Mouse (Mus musculus) ES-E14 (cell line): ENCODE data around the gene Lce1i. TPM values are rescaled to one million over a fixed set of nuclear protein-coding genes. Genes with fewer than 3 reads are reported as not detected.

Source experiments
- DNase-seq: peaks from one replicate; pipeline ENCODE4 v3.0.0-alpha.2; 2013; ENCODE audit warnings: low read depth, low spot score
- H3K27ac ChIP-seq: 2 replicates; pipeline ENCODE4 v1.5.1; 2012; ENCODE audit warnings: low read depth, mild to moderate bottlenecking, low read length, moderate library complexity, mixed read lengths; ENCODE audit not compliant: poor library complexity, insufficient read depth, severe bottlenecking
- H3K36me3 ChIP-seq: 2 replicates; pipeline ENCODE4 v1.6.1; 2012; ENCODE audit warnings: mild to moderate bottlenecking, low read length, moderate library complexity, mixed read lengths; ENCODE audit not compliant: control insufficient read depth, poor library complexity, insufficient read depth, severe bottlenecking
- H3K4me1 ChIP-seq, 2 experiments: fragments of 150-350 bp in 1 of 2; sonication (generic) in 1 of 2; 2 replicates each; pipeline ENCODE4 v1.6.1; 2012; ENCODE audit warnings: low read length in 2 of 2, mild to moderate bottlenecking in 1 of 2, mixed read lengths in 1 of 2; ENCODE audit not compliant: control insufficient read depth in 2 of 2, insufficient read depth in 2 of 2, poor library complexity in 1 of 2
- H3K4me3 ChIP-seq, 2 experiments: fragments of 150-350 bp in 1 of 2; sonication (generic) in 1 of 2; 2 replicates each; pipeline ENCODE4 v1.5.1; 2012; ENCODE audit warnings: low read length in 2 of 2, low read depth in 1 of 2, mild to moderate bottlenecking in 1 of 2, mixed read lengths in 1 of 2; ENCODE audit not compliant: insufficient read depth in 1 of 2, poor library complexity in 1 of 2, severe bottlenecking in 1 of 2
- H3K9ac ChIP-seq: 2 replicates; pipeline ENCODE4 v1.6.1; 2012; ENCODE audit warnings: low read depth, mild to moderate bottlenecking, low read length, mixed read lengths; ENCODE audit not compliant: poor library complexity, insufficient read depth, severe bottlenecking
- H3K9me3 ChIP-seq: fragments of 150-350 bp; sonication (generic); 2 replicates; pipeline ENCODE4 v1.6.1; 2012; ENCODE audit warnings: low read depth, mild to moderate bottlenecking, low read length; ENCODE audit not compliant: control insufficient read depth, insufficient read depth
- CHD2 ChIP-seq: IDR thresholded peaks from 2 replicates; pipeline ENCODE4 v1.6.1; 2014; ENCODE audit warnings: mild to moderate bottlenecking, low read depth, low read length, inconsistent platforms
- HCFC1 ChIP-seq: IDR thresholded peaks from 2 replicates; pipeline ENCODE4 v1.6.1; 2012; ENCODE audit warnings: low read length, inconsistent platforms, borderline replicate concordance; ENCODE audit not compliant: insufficient read depth
- MAFK ChIP-seq: IDR thresholded peaks from 2 replicates; pipeline ENCODE4 v1.6.1; 2014; ENCODE audit warnings: mild to moderate bottlenecking, low read depth, low read length, inconsistent platforms; ENCODE audit not compliant: insufficient read depth
- ZC3H11A ChIP-seq: IDR thresholded peaks from 2 replicates; pipeline ENCODE4 v1.6.1; 2012; ENCODE audit warnings: low read depth, mild to moderate bottlenecking, inconsistent platforms, low read length, borderline replicate concordance
- ZNF384 ChIP-seq: IDR thresholded peaks from 2 replicates; pipeline ENCODE4 v1.6.1; 2012; ENCODE audit warnings: low read depth, low read length, inconsistent platforms
- in situ Hi-C, 2 experiments: fragments of 600-800 bp; cut with MboI; formaldehyde crosslinking; loops; one replicate each; pipeline ENCODE4 v1.15.1; 2025; ENCODE audit warnings: low sequenced_read_pairs in 2 of 2, inconsistent platforms in 1 of 2; ENCODE audit not compliant: unreplicated experiment in 2 of 2
- total RNA-seq: library from RNA; depleted of rRNA; stranded (reverse); fragments of 300-350 nt; gene quantifications from 2 replicates; pipeline ENCODE4 v1.2.3, GENCODE M21; 2012

Gene Lce1i
- total RNA-seq, 1 experiment = not detected

- Histone ChIP-seq H3K4me1 (no peaks in the 10 kb centered on the region), H3K27ac (no peak within 1 kb of the TSS), H3K9ac (no peak within 1 kb of the TSS), H3K4me3 (no peak within 1 kb of the TSS), H3K36me3 (no peaks in the 10 kb centered on the region), H3K9me3 (no peaks in the 10 kb centered on the region)
- TF ChIP-seq ZC3H11A = no peak
- TF ChIP-seq MAFK = no peak
- TF ChIP-seq ZNF384 = no peak
- DNase-seq = no peak
- in situ Hi-C loops = no loop called here
These were observed 29.1 kb upstream of the Lce1i start, which contains the start of gene Lce1k for GRCm38 (mm10) chr3:92807791-92808190. Gene Lce1k (minus strand): TSS chr3:92807891.

GRCm38 (mm10) chr3:92790414-92790813 is 11.7 kb upstream of the Lce1i start, which contains the start of gene Lce1j:
Gene Lce1j (minus strand): TSS chr3:92790514.
- TF ChIP-seq ZNF384 (no peak), MAFK (no peak), HCFC1 (no peak), CHD2 (no peak), ZC3H11A (no peak)
- in situ Hi-C loops = no loop called here
- no peak within 1 kb of the TSS for H3K4me3 ChIP-seq
- no peak within 1 kb of the TSS for H3K27ac ChIP-seq
- DNase-seq = no peak
- H3K36me3 ChIP-seq = no peaks in the 10 kb centered on the region
- H3K4me1 ChIP-seq = no peaks in the 10 kb centered on the region
- H3K9me3 ChIP-seq = no peaks in the 10 kb centered on the region
- H3K9ac ChIP-seq = no peak within 1 kb of the TSS

- DNase-seq = peak; percentile 16
- H3K4me1 ChIP-seq = no peaks in the 10 kb centered on the region
- no peak overlapping the region for H3K9ac ChIP-seq
- H3K9me3 ChIP-seq = no peaks in the 10 kb centered on the region
- H3K4me3 ChIP-seq = no peak overlapping the region
- TF ChIP-seq CHD2 (no peak), ZC3H11A (peak; percentile 39; the same call in 1 of the 2 replicates), MAFK (peak; percentile 54; the same call in 1 of the 2 replicates)
- in situ Hi-C loops = no loop called here
- no peaks in the 10 kb centered on the region for H3K36me3 ChIP-seq
- no peak overlapping the region for H3K27ac ChIP-seq
These were observed 7.1 kb downstream of the Lce1i start for GRCm38 (mm10) chr3:92771573-92771972.

- no peak within 1 kb of the TSS for H3K27ac ChIP-seq
- TF ChIP-seq MAFK = no peak
- no peak for TF ChIP-seq ZC3H11A
- no peak for TF ChIP-seq CHD2
- TF ChIP-seq ZNF384 = no peak
- no peak for TF ChIP-seq HCFC1
- H3K4me3 ChIP-seq = no peak within 1 kb of the TSS
- no peak for DNase-seq
- H3K9ac ChIP-seq = no peak within 1 kb of the TSS
- no peaks in the 10 kb centered on the region for H3K9me3 ChIP-seq
- in situ Hi-C loops = no loop called here
- no peaks in the 10 kb centered on the region for H3K4me1 ChIP-seq
- no peaks in the 10 kb centered on the region for H3K36me3 ChIP-seq
These were observed 13.7 kb downstream of the Lce1i start, which contains the start of gene Lce1h for GRCm38 (mm10) chr3:92764965-92765364. Gene Lce1h (minus strand): TSS chr3:92765065.

- Histone ChIP-seq H3K4me1 (no peaks in the 10 kb centered on the region), H3K36me3 (no peaks in the 10 kb centered on the region), H3K9me3 (no peaks in the 10 kb centered on the region), H3K9ac (no peak overlapping the region), H3K27ac (no peak overlapping the region), H3K4me3 (no peak overlapping the region)
- no peak for TF ChIP-seq MAFK
- TF ChIP-seq ZNF384 = no peak
- no peak for TF ChIP-seq CHD2
- TF ChIP-seq HCFC1 = no peak
- TF ChIP-seq ZC3H11A = no peak
- DNase-seq = peak; percentile 16
- in situ Hi-C loops = no loop called here
These were observed 25.5 kb downstream of the Lce1i start for GRCm38 (mm10) chr3:92753197-92753596.
